Mouse (Mus musculus): ENCODE results near the gene Pdrg1. TPM values are rescaled to one million over a fixed set of nuclear protein-coding genes. Genes with fewer than 3 reads are reported as not detected.

Gene Pdrg1
- polyA plus RNA-seq, 1 experiment from 2014 or later = 274 TPM

- peaks cover 30% of the 10 kb centered on the region for H3K4me1 ChIP-seq (ENCODE audit: control insufficient read depth, insufficient read depth, low read depth, low read length)
- peak overlapping the region; percentile 84 for H3K9ac ChIP-seq (ENCODE audit: low read depth, low read length)
- peak overlapping the region; percentile 6; the same call in 1 of the 2 replicates for H3K27ac ChIP-seq (ENCODE audit: low read depth, low read length)
- peak overlapping the region; percentile 72 for H3K4me3 ChIP-seq (ENCODE audit: low read length)
- H3K4me2 ChIP-seq (ENCODE audit: low read length) = peak overlapping the region; percentile 78
- no peak for ATAC-seq
- WGBS = 12% methylated on average over 4 of the region's 4 CpGs
- H3K27me3 ChIP-seq (replicated peaks; ENCODE audit: control insufficient read depth, insufficient read depth, low read length) = no peaks in the 10 kb centered on the region
- H3K36me3 ChIP-seq (ENCODE audit: control insufficient read depth, insufficient read depth, low read length) = no peaks in the 10 kb centered on the region
- no peaks in the 10 kb centered on the region for H3K9me3 ChIP-seq (ENCODE audit: control insufficient read depth, low read length)
These were observed 17.7 kb upstream of the Pdrg1 start for GRCm38 (mm10) chr2:153032973-153033372.

GRCm38 (mm10) chr2:153032083-153032842 is 17.0 kb upstream of the Pdrg1 start:
- H3K4me1 ChIP-seq (ENCODE audit: control insufficient read depth, insufficient read depth, low read depth, low read length) = peaks cover 30% of the 10 kb centered on the region
- WGBS = 1% methylated on average over 38 of the region's 58 CpGs
- H3K36me3 ChIP-seq (ENCODE audit: control insufficient read depth, insufficient read depth, low read length) = no peaks in the 10 kb centered on the region
- peak overlapping the region; percentile 84 for H3K9ac ChIP-seq (ENCODE audit: low read depth, low read length)
- no peaks in the 10 kb centered on the region for H3K9me3 ChIP-seq (ENCODE audit: control insufficient read depth, low read length)
- peak overlapping the region; percentile 78 for H3K4me2 ChIP-seq (ENCODE audit: low read length)
- H3K27me3 ChIP-seq (replicated peaks; ENCODE audit: control insufficient read depth, insufficient read depth, low read length) = no peaks in the 10 kb centered on the region
- ATAC-seq = peak; percentile 63
- H3K4me3 ChIP-seq (ENCODE audit: low read length) = peak overlapping the region; percentile 72
- peak overlapping the region; percentile 97 for H3K27ac ChIP-seq (ENCODE audit: low read depth, low read length)

DNA sequence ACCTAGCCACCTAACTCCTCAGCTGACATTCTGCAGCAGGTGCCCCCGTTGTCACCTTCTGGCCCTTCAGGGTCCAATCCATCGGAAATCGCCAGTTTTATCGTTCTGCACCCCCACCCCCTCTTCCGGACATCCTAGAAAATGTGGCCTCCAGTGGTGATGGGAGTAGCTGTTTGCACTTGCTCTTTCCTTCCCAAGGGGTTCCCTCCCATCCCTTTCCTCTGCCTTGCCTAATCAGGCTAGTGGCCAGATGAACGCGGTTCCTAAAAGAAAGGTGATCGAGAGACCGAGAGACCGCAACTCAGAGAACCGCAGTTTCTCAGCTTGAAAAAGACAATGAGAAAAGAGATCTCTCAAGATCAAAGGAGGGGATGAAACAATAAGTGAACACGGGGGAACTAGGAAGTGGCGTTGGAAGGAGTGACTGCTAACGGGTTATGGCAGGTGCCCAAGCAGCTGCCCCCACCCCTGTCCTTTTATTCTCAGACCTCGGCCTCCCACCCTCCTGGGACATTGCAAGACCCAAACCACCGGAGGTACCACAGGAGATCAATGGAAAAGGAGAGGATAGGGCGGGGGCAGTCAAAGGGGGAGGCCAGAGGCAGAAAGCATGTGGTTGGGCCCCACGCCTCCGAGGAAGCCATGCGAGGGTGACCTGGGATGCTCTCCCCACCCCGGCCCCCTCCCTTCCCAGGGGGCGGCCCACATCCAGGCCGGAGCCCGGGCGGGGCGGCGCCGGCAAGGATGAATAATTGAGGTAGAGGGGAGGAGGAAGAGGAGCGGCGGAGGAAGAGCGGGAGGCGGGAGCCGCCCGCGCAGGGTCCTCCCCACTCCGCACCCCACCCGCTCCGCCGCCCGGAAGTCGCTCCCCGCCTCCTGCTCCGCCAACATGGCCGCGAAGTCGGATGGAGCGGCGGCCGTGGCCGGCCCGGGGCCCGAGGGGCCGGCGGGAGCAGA is 16.2 kb upstream of the Pdrg1 start, which contains the start of gene Xkr7:
Xkr7 (plus strand) TSS at position 727 of the 957 bp plus-strand sequence.
- Histone ChIP-seq H3K4me3 (ENCODE audit: low read length) (peak within 1 kb of the TSS; percentile 72), H3K9ac (ENCODE audit: low read depth, low read length) (peak within 1 kb of the TSS; percentile 84), H3K27me3 (replicated peaks; ENCODE audit: control insufficient read depth, insufficient read depth, low read length) (no peaks in the 10 kb centered on the region), H3K27ac (ENCODE audit: low read depth, low read length) (peak within 1 kb of the TSS; percentile 97), H3K36me3 (ENCODE audit: control insufficient read depth, insufficient read depth, low read length) (no peaks in the 10 kb centered on the region), H3K9me3 (ENCODE audit: control insufficient read depth, low read length) (no peaks in the 10 kb centered on the region), H3K4me2 (ENCODE audit: low read length) (peak within 1 kb of the TSS; percentile 78), H3K4me1 (ENCODE audit: control insufficient read depth, insufficient read depth, low read depth, low read length) (peaks cover 28% of the 10 kb centered on the region)
- peak; percentile 90 for ATAC-seq
- 1% methylated on average over 36 of the region's 54 CpGs for WGBS

GRCm38 (mm10) chr2:153030422-153030821 is 15.2 kb upstream of the Pdrg1 start:
- Histone ChIP-seq H3K4me3 (ENCODE audit: low read length) (no peak overlapping the region), H3K27ac (ENCODE audit: low read depth, low read length) (peak overlapping the region; percentile 97; the same call in 1 of the 2 replicates), H3K9ac (ENCODE audit: low read depth, low read length) (0 out of 2 replicates have a peak overlapping the region, but pooled peaks have one; percentile 24), H3K4me1 (ENCODE audit: control insufficient read depth, insufficient read depth, low read depth, low read length) (peaks cover 24% of the 10 kb centered on the region), H3K9me3 (ENCODE audit: control insufficient read depth, low read length) (no peaks in the 10 kb centered on the region), H3K36me3 (ENCODE audit: control insufficient read depth, insufficient read depth, low read length) (no peaks in the 10 kb centered on the region), H3K27me3 (replicated peaks; ENCODE audit: control insufficient read depth, insufficient read depth, low read length) (no peaks in the 10 kb centered on the region), H3K4me2 (ENCODE audit: low read length) (peak overlapping the region; percentile 78)
- 15% methylated on average over 4 of the region's 4 CpGs for WGBS
- ATAC-seq = no peak

- Histone ChIP-seq H3K9me3 (ENCODE audit: control insufficient read depth, low read length) (no peaks in the 10 kb centered on the region), H3K27me3 (replicated peaks; ENCODE audit: control insufficient read depth, insufficient read depth, low read length) (no peaks in the 10 kb centered on the region), H3K9ac (ENCODE audit: low read depth, low read length) (no peak overlapping the region), H3K36me3 (ENCODE audit: control insufficient read depth, insufficient read depth, low read length) (no peaks in the 10 kb centered on the region), H3K27ac (ENCODE audit: low read depth, low read length) (no peak overlapping the region), H3K4me2 (ENCODE audit: low read length) (no peak overlapping the region), H3K4me3 (ENCODE audit: low read length) (no peak overlapping the region), H3K4me1 (ENCODE audit: control insufficient read depth, insufficient read depth, low read depth, low read length) (peaks cover 7% of the 10 kb centered on the region; the same call in 1 of the 2 replicates)
- 62% methylated on average over 4 of the region's 4 CpGs for WGBS
- ATAC-seq = no peak
These were observed 12.3 kb upstream of the Pdrg1 start for GRCm38 (mm10) chr2:153027501-153027900.

GRCm38 (mm10) chr2:153026052-153026451 is 10.8 kb upstream of the Pdrg1 start:
- 85% methylated on average over 7 of the region's 7 CpGs for WGBS
- no peak overlapping the region for H3K9ac ChIP-seq (ENCODE audit: low read depth, low read length)
- no peak overlapping the region for H3K4me3 ChIP-seq (ENCODE audit: low read length)
- H3K27ac ChIP-seq (ENCODE audit: low read depth, low read length) = no peak overlapping the region
- H3K9me3 ChIP-seq (ENCODE audit: control insufficient read depth, low read length) = no peaks in the 10 kb centered on the region
- no peak for ATAC-seq
- H3K27me3 ChIP-seq (replicated peaks; ENCODE audit: control insufficient read depth, insufficient read depth, low read length) = no peaks in the 10 kb centered on the region
- H3K4me2 ChIP-seq (ENCODE audit: low read length) = no peak overlapping the region
- peaks cover 7% of the 10 kb centered on the region; the same call in 1 of the 2 replicates for H3K4me1 ChIP-seq (ENCODE audit: control insufficient read depth, insufficient read depth, low read depth, low read length)
- no peaks in the 10 kb centered on the region for H3K36me3 ChIP-seq (ENCODE audit: control insufficient read depth, insufficient read depth, low read length)

DNA sequence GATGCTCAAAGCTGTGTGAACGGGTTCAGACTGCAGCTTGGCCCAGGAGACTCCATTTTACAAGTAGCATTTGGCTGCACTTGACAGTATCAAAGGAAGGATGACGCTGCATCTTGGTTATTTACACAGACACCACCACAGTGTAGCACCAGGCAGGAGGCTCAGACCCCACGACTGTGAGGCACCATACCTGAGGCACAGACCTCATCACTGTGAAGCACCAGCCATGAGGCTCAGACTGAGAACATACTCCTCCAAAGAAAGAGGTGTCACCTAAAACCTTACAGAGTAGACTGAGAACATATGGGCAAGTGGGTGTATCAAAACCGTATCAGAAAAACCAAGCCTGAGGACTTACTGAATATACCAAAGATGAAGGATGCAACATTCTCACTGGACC is 7.6 kb upstream of the Pdrg1 start:
- H3K27ac ChIP-seq (ENCODE audit: low read depth, low read length) = no peak overlapping the region
- no peak overlapping the region for H3K4me2 ChIP-seq (ENCODE audit: low read length)
- no peaks in the 10 kb centered on the region for H3K4me1 ChIP-seq (ENCODE audit: control insufficient read depth, insufficient read depth, low read depth, low read length)
- no peaks in the 10 kb centered on the region for H3K36me3 ChIP-seq (ENCODE audit: control insufficient read depth, insufficient read depth, low read length)
- H3K9ac ChIP-seq (ENCODE audit: low read depth, low read length) = no peak overlapping the region
- no peaks in the 10 kb centered on the region for H3K9me3 ChIP-seq (ENCODE audit: control insufficient read depth, low read length)
- WGBS = 53% methylated on average over 4 of the region's 4 CpGs
- H3K4me3 ChIP-seq (ENCODE audit: low read length) = no peak overlapping the region
- H3K27me3 ChIP-seq (replicated peaks; ENCODE audit: control insufficient read depth, insufficient read depth, low read length) = no peaks in the 10 kb centered on the region
- no peak for ATAC-seq

DNA sequence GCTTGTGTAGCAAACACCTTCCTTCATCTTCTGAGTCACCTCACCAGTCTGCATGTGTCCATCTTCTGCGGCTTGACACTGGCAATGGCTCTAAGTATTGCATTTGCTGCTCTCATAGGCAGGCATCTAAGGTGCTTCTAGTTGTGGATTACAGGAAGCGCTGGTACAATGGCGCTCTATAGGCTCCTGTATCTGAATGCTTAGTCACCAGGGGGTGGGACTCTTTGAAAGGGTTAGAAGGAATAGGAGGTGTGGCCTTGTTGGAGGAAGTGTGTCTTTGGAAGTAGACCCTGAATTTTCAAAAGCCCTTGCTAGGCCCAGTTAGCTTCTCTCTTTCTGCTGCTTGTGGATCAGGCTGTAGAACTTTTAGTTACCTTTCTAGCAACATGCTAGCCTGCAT is 5.9 kb upstream of the Pdrg1 start:
- Histone ChIP-seq H3K27ac (ENCODE audit: low read depth, low read length) (no peak overlapping the region), H3K9me3 (ENCODE audit: control insufficient read depth, low read length) (no peaks in the 10 kb centered on the region), H3K4me3 (ENCODE audit: low read length) (no peak overlapping the region), H3K9ac (ENCODE audit: low read depth, low read length) (no peak overlapping the region), H3K36me3 (ENCODE audit: control insufficient read depth, insufficient read depth, low read length) (no peaks in the 10 kb centered on the region), H3K4me1 (ENCODE audit: control insufficient read depth, insufficient read depth, low read depth, low read length) (no peaks in the 10 kb centered on the region), H3K27me3 (replicated peaks; ENCODE audit: control insufficient read depth, insufficient read depth, low read length) (no peaks in the 10 kb centered on the region), H3K4me2 (ENCODE audit: low read length) (no peak overlapping the region)
- no peak for ATAC-seq
- 64% methylated on average over 3 of the region's 3 CpGs for WGBS

DNA sequence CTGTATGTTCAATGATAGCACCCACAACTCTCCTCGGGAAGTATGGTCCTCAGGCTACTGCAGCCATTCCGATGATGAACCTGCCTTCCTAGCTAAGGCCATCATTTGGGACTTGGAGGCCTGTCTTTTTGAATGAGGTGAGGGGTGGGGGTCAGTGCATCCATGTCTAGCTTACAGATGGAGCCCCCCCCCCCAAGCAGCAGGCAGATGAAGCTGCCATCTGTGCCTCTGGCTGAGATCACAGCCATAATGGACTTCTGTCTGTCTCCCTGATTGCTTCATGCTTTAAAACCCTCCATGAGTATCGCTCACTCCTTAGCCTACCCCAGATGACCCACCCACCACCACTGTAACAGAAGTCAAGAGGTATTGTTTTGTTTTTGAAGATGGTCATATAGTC is 4.1 kb upstream of the Pdrg1 start:
- Histone ChIP-seq H3K9ac (ENCODE audit: low read depth, low read length) (no peak overlapping the region), H3K9me3 (ENCODE audit: control insufficient read depth, low read length) (no peaks in the 10 kb centered on the region), H3K4me2 (ENCODE audit: low read length) (no peak overlapping the region), H3K27me3 (replicated peaks; ENCODE audit: control insufficient read depth, insufficient read depth, low read length) (no peaks in the 10 kb centered on the region), H3K27ac (ENCODE audit: low read depth, low read length) (no peak overlapping the region), H3K4me1 (ENCODE audit: control insufficient read depth, insufficient read depth, low read depth, low read length) (peaks cover 7% of the 10 kb centered on the region), H3K36me3 (ENCODE audit: control insufficient read depth, insufficient read depth, low read length) (no peaks in the 10 kb centered on the region), H3K4me3 (ENCODE audit: low read length) (no peak overlapping the region)
- WGBS = 75% methylated on average over 3 of the region's 3 CpGs
- no peak for ATAC-seq

All from hindbrain, embryonic 16.5 days (tissue).